Mouse (Mus musculus) gastrocnemius, adult 2 months (tissue): Measurements from ENCODE around the gene Marf1. TPM values are rescaled to one million over a fixed set of nuclear protein-coding genes. Genes with fewer than 3 reads are reported as not detected.
"Not testable (repeated sequence)": the region's sequence is repeated elsewhere in the genome, so short reads cannot be mapped to it uniquely, and the experiment has no call there.

Source experiments
- DNase-seq: peaks from one replicate; pipeline ENCODE4 v3.0.0; 2022
- H3K27ac ChIP-seq: fragments of 200-600 bp; 2 replicates; pipeline ENCODE4 v1.8.1; 2022; ENCODE audit warnings: mild to moderate bottlenecking
- H3K4me3 ChIP-seq: fragments of 200-600 bp; 2 replicates; pipeline ENCODE4 v1.8.1; 2022; ENCODE audit warnings: mild to moderate bottlenecking, moderate library complexity
- CTCF ChIP-seq: fragments of 200-600 bp; IDR thresholded peaks from 2 replicates; pipeline ENCODE4 v1.8.1; 2022; ENCODE audit warnings: antibody characterized with exemption, mild to moderate bottlenecking, moderate library complexity
- intact Hi-C: fragments of 180-260 bp; cut with DNase I; formaldehyde crosslinking; loops from one replicate; pipeline ENCODE4 v1.15.1; 2025
- microRNA-seq: library from miRNA; unstranded; fragments of <30 nt; microRNA quantifications from one replicate; pipeline ENCODE4 v1.2.0, GENCODE M21; 2021
- total RNA-seq, 2 experiments: library from RNA; stranded (reverse); gene quantifications; 2 replicates each; pipeline ENCODE4 v1.2.3; 2021

Gene Marf1
- total RNA-seq, 2 experiments from 2014 or later, result 20.9 to 25.6 TPM

- Histone ChIP-seq H3K4me3 (no peak overlapping the region), H3K27ac (no peak overlapping the region)
- TF ChIP-seq CTCF, result no peak
- no peak for DNase-seq
- intact Hi-C loops, result loop anchor here (1.0 kb wide), 1 partner anchor 38 kb away; no protein-coding TSS in a partner anchor
Observed at GRCm38 (mm10) chr16:14091771-14092170, 71.4 kb downstream of the Marf1 start.

- H3K4me3 ChIP-seq, result no peak overlapping the region
- intact Hi-C loops, result no loop called here
- no peak for TF ChIP-seq CTCF
- DNase-seq, result no peak
- no peak overlapping the region for H3K27ac ChIP-seq
Observed at GRCm38 (mm10) chr16:14089296-14089695, 73.9 kb downstream of the Marf1 start.

GRCm38 (mm10) chr16:14088249-14088648, 74.9 kb downstream of the Marf1 start:
- no peak for TF ChIP-seq CTCF
- Histone ChIP-seq H3K4me3 (no peak overlapping the region), H3K27ac (no peak overlapping the region)
- DNase-seq, result no peak
- intact Hi-C loops, result no loop called here

- Histone ChIP-seq H3K4me3 (no peak overlapping the region), H3K27ac (no peak overlapping the region)
- no peak for TF ChIP-seq CTCF
- DNase-seq, result no peak
- intact Hi-C loops, result no loop called here
Observed at GRCm38 (mm10) chr16:14082925-14083324, 80.2 kb downstream of the Marf1 start.

GRCm38 (mm10) chr16:14070471-14071169, 92.5 kb downstream of the Marf1 start:
- intact Hi-C loops, result no loop called here
- H3K27ac ChIP-seq, result no peak overlapping the region

GRCm38 (mm10) chr16:14068701-14069100, 94.5 kb downstream of the Marf1 start:
- intact Hi-C loops, DNase-seq, H3K27ac ChIP-seq, H3K4me3 ChIP-seq: not testable (repeated sequence)

More at GRCm38 (mm10) chr16:14070471-14071169, 92.5 kb downstream of the Marf1 start:
- no peak for TF ChIP-seq CTCF
- no peak overlapping the region for H3K4me3 ChIP-seq
- DNase-seq, result no peak

GRCm38 (mm10) chr16:14066571-14066970, 96.6 kb downstream of the Marf1 start:
- H3K4me3 ChIP-seq, H3K27ac ChIP-seq, intact Hi-C loops, DNase-seq: not testable (repeated sequence)

- no peak for TF ChIP-seq CTCF
- intact Hi-C loops, result no loop called here
- DNase-seq, result no peak
Observed at GRCm38 (mm10) chr16:14059869-14060268, 103.3 kb downstream of the Marf1 start.

More at GRCm38 (mm10) chr16:14059869-14060268, 103.3 kb downstream of the Marf1 start:
- Histone ChIP-seq H3K4me3 (no peak overlapping the region), H3K27ac (no peak overlapping the region)

Small RNA genes lying within 50 kb of the gene (microRNA-seq; reads per million reads assigned to microRNA genes)
- not detected for gene Gm27671
- 416 reads per million, percentile 65 among the genes with 10 or more reads in this experiment for gene Mir484

Other genes with a start within 250 kb of the Marf1 start
- gene 2900011O08Rik, start 176.7 kb downstream of the Marf1 start, total RNA-seq, result not detected
- not detected for gene Ifitm7, start 176.5 kb downstream of the Marf1 start, total RNA-seq
- gene Nde1, start 76 bp downstream of the Marf1 start, total RNA-seq, result 10 to 100 TPM; 29.9 to 32.2 TPM
- gene Myh11, start 128.0 kb upstream of the Marf1 start, total RNA-seq, result 10 to 100 TPM; 19.1 to 20.1 TPM
- gene Fopnl, start 154.1 kb upstream of the Marf1 start, total RNA-seq, result 10 to 100 TPM; 65.5 to 73.3 TPM
- gene Abcc1, start 198.2 kb upstream of the Marf1 start, total RNA-seq, result 10 to 100 TPM; 21.6 to 25.0 TPM